Mouse (Mus musculus) heart, adult 8-10 months (tissue): ENCODE results near the gene Artn. TPM values are rescaled to one million over a fixed set of nuclear protein-coding genes. Genes with fewer than 3 reads are reported as not detected.

Experiments
- DNase-seq: peaks from one replicate; pipeline ENCODE4 v3.0.0; 2022; ENCODE audit warnings: low spot score
- total RNA-seq, 4 experiments: library from RNA; stranded (reverse); gene quantifications; 2 replicates each; pipeline ENCODE4 v1.2.4; 2022

Artn gene
- under 1 TPM in 1 of 4 experiments, not detected in 3; 0.34 TPM for total RNA-seq

- no peak for DNase-seq
Measured at GRCm38 (mm10) chr4:117929391-117929881, at the start of gene Artn. Artn (minus strand) TSS chr4:117929763.

- DNase-seq = no peak
Measured at GRCm38 (mm10) chr4:117979181-117979580, 49.6 kb upstream of the Artn start.

GRCm38 (mm10) chr4:117978282-117978681, 48.7 kb upstream of the Artn start:
- DNase-seq = no peak

GRCm38 (mm10) chr4:117977841-117978240, 48.3 kb upstream of the Artn start:
- DNase-seq = no peak

- no peak for DNase-seq
Measured at GRCm38 (mm10) chr4:117977371-117977770, 47.8 kb upstream of the Artn start.

GRCm38 (mm10) chr4:117975820-117976219, 46.3 kb upstream of the Artn start:
- DNase-seq = no peak

GRCm38 (mm10) chr4:117974719-117975118, 45.2 kb upstream of the Artn start:
- no peak for DNase-seq

- DNase-seq = no peak
Measured at GRCm38 (mm10) chr4:117972999-117973398, 43.4 kb upstream of the Artn start.

GRCm38 (mm10) chr4:117964346-117965025, 34.9 kb upstream of the Artn start:
- no peak for DNase-seq

GRCm38 (mm10) chr4:117957492-117957891, 27.9 kb upstream of the Artn start:
- no peak for DNase-seq

GRCm38 (mm10) chr4:117947493-117947892, 17.9 kb upstream of the Artn start:
- no peak for DNase-seq

- no peak for DNase-seq
Measured at GRCm38 (mm10) chr4:117946639-117947305, 17.2 kb upstream of the Artn start.

GRCm38 (mm10) chr4:117943317-117943716, 13.8 kb upstream of the Artn start:
- no peak for DNase-seq

GRCm38 (mm10) chr4:117936964-117937363, 7.4 kb upstream of the Artn start:
- no peak for DNase-seq

GRCm38 (mm10) chr4:117934081-117934480, 4.5 kb upstream of the Artn start:
- no peak for DNase-seq

- DNase-seq = no peak
Measured at GRCm38 (mm10) chr4:117933248-117933647, 3.7 kb upstream of the Artn start.

- DNase-seq = no peak
Measured at GRCm38 (mm10) chr4:117928699-117929241, 793 bp downstream of the Artn start.

GRCm38 (mm10) chr4:117928234-117928633, 1.3 kb downstream of the Artn start:
- no peak for DNase-seq

GRCm38 (mm10) chr4:117926545-117927482, 2.7 kb downstream of the Artn start:
- no peak for DNase-seq

- DNase-seq = no peak
Measured at GRCm38 (mm10) chr4:117924916-117925315, 4.6 kb downstream of the Artn start.

GRCm38 (mm10) chr4:117923450-117923849, 6.1 kb downstream of the Artn start:
- DNase-seq = no peak

- DNase-seq = no peak
Measured at GRCm38 (mm10) chr4:117921358-117921757, 8.2 kb downstream of the Artn start.
